Mouse (Mus musculus) cerebellum, adult 18-20 months (tissue): ENCODE results near the gene Commd4.
"Not testable (repeated sequence)": the region's sequence is repeated elsewhere in the genome, so short reads cannot be mapped to it uniquely, and the experiment has no call there.

Experiments
- DNase-seq, 2 experiments: peaks; one replicate each; pipeline ENCODE4 v3.0.0; 2021

The Commd4 gene

DNA sequence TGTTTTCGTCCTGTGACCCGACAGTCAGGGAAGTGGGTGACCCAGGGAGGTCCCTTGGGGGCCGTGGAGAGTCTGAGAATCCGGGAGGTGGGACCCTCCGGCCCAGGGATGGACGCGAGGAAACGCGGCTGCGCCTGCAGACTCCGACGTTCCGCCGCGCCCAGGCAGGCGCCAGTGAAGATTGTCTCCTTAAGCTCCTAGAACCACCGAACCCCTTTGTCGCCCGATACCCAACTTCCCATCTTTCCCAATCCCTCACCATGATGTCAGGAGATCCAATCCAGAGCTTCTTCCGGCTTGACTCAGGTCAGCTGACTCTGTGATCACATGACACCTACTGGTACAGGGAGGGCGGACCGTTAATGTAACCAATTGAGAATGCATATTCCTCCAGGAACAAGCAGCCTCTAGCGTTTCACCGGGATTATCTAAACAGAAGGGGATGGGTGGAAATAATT is at the start of gene Commd4:
TSS of gene Commd4 (minus strand) at position 319 of the 458 bp plus-strand sequence.
- DNase-seq: peak; percentile 91 to 97

DNA sequence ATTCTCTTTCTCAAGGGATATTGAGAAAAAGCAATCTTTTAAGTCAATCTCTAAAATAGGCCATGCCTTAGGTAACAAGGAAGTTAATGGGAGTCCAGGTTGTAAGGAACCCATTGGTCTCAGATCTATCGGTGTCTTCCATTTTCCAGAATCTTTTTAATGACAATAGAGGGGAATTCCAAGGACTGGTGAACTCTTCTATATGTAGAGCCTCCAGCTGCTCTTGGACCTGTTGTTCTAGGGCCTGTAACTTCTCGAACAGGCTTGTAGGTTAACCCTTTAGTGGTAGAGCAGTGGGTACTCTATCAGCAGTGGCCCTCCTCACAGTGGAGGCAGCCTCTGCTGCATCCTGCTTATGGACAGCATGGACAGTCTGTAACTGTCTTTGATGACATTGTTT is 48.8 kb upstream of the Commd4 start:
- no peak for DNase-seq

- not testable (repeated sequence) for DNase-seq
Observed at GRCm38 (mm10) chr9:57203571-57203970, 45.4 kb upstream of the Commd4 start.

GRCm38 (mm10) chr9:57202981-57203380 is 44.9 kb upstream of the Commd4 start:
- no peak for DNase-seq

GRCm38 (mm10) chr9:57197414-57197813 is 39.3 kb upstream of the Commd4 start:
- DNase-seq: no peak

- DNase-seq: no peak
Observed at GRCm38 (mm10) chr9:57196708-57197107, 38.6 kb upstream of the Commd4 start.

DNA sequence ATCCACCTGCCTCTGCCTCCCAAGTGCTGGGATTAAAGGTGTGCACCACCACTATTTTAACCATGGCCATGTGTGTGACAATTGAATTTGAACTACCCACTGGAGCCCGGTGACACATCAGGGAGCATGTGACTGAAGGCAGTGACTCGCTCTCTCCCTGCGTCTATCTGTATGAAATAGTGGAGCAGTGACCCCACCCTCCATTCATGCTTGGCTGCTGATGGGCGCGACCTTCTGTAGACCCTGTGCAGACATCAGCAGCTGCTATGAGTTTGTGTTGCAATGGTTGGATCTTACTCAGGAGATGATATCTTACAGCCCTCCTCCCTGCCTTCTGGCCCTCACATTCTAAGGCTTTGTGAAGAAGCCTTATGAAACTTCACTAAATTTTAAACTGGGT is 10.3 kb upstream of the Commd4 start:
- no peak for DNase-seq

GRCm38 (mm10) chr9:57166173-57166572 is 8.0 kb upstream of the Commd4 start:
- no peak for DNase-seq

DNA sequence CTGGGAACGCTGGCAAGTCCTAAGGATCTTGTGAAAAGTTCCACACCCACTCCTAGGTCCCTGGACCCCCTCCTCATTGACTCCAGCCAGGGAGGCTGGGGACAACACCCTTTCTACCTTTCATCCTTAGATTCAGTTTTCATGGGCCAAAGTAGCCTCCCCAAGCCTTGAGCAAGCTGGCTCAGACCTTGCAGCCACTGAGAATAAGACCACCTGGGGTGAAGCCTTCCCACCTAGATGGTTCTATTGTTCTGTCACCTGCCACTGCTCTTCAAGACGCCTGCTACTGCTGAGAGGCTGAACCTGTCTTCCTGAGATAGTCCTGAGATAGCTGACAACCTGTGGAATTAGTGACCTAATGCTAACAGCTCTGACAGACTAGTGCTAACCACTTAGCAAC is 5.0 kb upstream of the Commd4 start:
- DNase-seq: no peak

DNA sequence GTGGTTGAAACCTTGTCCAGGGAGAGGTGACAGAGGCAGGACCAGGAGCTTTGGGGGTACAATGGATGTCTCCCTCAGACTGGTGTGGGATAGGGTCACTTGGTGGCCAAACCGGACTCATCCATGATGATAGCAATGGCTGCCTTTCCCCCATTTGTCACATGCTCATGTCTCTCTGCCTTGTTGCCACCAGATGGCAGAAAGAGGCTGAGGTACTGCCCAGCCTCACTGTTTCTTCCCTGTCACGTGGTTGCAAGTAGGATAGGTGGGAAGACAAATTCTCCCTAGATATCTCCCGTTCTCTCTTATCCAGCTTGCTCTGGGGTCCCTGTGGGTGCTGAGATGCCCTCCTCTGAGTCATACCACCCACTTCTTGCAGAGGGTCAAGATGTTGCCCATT is 4.4 kb upstream of the Commd4 start:
- no peak for DNase-seq

GRCm38 (mm10) chr9:57158506-57158905 is 375 bp upstream of the Commd4 start:
- peak in 1 of 2 experiments; percentile 32 for DNase-seq

GRCm38 (mm10) chr9:57157499-57157898 is 632 bp downstream of the Commd4 start:
- DNase-seq: no peak

DNA sequence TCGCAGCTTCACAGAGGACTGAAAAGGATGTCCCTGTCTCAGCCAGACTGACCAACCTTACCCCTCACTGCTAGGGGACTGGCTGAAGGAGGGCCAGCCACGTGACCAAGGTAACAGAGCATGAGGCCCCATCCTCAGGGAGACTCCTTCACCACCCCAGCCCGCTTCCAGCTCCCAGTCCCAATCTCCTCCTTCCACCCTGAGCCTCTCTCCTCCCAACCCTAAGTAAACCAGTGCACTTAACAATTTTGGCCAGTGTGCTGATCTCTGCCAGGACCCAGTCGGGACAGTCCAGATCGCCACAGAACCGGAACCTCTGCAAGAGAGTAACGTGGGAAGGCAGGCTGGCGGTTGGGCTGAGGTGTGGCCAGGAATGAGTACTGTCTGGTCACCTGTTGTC is 1.3 kb downstream of the Commd4 start:
- DNase-seq: no peak

DNA sequence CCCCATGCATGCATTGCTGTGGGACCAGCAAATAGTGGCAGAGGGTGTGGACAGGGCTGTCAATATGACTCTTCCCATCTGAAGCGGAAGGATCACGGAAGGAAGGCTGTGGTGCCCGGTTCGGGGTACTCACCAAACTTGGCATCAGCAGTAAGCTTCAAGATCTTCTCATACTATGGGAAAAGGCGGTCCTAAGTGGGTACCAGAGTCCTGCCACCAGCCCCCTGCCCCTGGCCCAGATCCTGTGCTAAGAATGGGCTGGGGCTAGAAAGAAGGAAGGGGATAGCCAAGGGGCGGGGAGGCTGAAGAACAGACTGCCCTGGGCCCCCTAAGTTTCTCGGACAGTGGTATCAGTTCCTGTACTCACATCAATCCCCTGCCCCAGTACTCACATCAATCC is 1.7 kb downstream of the Commd4 start:
- DNase-seq: no peak

- no peak for DNase-seq
Observed at GRCm38 (mm10) chr9:57152331-57152730, 5.8 kb downstream of the Commd4 start.

DNA sequence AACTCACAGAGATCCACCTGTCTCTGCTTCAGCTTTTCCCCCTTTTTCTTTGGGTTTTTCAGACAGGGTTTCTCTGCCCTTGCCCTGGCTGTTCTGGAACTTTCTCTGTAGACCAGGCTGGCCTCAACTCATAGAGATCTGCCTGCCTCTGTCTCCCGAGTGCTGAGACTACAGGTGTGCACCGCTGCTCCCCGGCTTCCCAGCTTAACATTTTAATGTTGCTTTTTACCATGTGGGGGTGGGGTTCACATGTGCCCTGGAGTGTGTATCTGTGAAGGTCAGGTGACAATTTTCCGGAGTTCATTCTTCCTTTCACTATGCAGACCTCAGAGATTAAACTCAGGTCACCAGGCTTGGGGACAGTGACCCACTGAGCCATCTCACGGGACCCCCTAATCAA is 7.9 kb downstream of the Commd4 start:
- no peak for DNase-seq

DNA sequence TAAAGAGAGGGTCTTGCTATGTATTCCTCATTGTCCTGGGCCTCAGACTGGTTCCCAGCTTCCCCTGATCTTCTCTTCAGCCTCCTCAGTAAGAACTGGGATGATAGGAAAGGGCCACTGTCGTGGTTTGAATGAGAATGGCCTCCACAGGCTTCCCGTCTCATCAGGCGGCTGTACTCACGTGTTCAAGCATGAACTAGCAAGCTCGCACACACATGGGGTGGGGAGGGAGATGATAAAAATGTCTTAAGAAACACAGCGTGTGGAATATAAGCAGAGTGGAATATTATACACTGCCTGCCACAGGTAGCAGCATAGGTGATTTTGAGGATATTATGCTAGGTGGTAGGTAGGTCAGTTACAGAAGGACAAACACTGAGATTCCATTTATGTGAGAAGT is 9.1 kb downstream of the Commd4 start:
- DNase-seq: no peak

DNA sequence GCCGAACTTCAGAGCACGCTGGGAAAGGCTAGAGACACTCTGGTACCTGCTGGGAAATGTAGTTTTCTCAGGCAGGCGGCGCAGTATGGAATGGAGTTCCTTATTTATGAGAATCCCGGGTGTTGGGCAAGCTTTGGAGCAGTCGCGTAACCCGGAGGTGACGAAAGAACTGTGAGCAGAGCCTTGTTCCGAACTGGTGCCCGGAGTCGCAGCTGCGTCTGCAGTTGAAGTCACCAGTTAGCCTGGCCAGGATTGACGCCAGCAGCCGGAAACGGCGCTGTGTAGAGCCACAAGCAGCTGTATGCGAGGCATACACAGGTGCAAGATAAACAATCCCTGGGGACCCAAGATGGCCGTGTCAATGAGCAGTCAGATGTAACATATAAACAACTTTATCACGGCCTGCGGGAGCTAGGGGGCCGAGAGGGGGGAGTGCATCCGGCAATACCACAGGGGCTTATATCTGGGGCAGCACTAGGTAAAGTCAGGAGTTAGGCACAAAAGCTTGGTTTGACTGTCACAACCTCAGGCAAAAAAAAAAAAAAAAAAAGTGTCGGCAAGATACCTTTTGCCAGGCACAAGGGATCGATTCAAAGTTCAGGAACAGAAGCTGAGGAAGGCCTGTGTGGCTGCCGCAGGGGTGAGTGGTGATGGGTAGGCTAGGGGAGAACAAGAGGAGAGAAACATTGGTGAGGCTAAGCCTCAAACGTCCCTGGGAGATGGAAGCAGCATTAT is 9.8 kb downstream of the Commd4 start, which contains the start of gene Neil1:
TSS of gene Neil1 (minus strand) at position 162 of the 735 bp plus-strand sequence.
- peak; percentile 84 to 92 for DNase-seq

DNA sequence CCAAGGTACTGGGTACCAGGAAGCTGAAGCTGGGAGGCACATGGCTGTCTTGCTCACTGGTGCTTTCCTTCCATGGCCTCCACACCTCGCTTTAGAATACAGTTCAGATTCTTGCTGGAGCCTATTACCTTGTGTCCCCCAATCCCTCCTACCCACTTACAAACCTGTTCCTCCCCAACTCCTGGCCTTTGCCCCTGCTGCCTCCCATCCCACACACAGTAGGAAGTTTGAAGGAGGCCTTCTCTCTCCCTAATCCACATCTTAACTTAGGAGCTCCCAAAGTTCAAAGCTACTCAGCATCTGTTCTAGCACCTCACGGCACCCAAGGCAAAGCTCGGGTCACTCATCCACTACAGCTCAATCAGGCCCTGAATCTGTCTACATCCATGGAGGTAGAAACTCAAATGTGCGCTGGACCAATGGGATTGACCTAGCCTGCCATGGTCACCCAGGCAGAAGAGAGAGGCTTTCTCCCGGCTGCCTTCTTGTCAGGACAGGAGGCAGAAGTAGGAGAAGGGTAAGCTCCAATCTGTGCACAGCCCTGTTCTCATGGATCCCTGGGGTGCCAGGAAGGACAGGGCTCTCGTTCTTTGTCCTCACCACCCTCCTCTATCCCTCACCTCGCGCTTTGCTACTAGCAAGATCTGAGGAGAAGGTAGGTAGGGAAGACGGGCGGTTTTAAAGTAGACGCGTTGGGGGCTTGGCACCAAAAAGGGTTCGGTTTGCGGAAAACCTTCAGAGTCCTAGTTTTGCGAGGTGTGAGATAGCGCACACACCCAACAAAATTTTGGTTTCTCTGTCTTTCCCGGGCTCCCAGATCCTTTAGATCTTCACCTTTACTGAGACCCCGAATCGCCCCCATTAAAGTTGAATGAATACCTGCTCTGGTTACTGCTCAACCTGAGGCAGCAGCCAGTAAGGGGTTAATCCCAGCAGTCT is 10.7 kb downstream of the Commd4 start:
- no peak for DNase-seq

GRCm38 (mm10) chr9:57146451-57147066 is 11.6 kb downstream of the Commd4 start:
- DNase-seq: no peak

DNA sequence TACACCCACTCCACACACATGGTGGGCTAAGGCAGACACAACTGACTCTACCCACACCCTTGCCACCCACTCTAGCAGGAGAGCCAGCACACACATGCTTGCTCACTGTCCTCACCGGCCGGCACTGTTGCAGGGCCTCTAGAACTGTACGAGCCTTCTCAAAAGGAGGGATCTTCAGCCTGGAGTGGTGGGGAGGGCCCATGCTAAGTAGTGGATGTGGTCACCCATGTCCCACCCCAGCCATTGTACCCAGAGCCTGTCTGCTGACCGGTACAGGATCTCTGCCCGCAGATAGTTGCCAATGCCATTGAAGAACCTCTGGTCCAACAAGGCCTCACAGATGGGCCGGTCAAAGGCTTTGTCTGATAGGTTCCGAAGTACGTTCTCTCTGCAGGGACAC is 13.3 kb downstream of the Commd4 start:
- no peak for DNase-seq

GRCm38 (mm10) chr9:57143212-57143611 is 14.9 kb downstream of the Commd4 start:
- DNase-seq: no peak
